ENCODE assay signal across 8 mouse cellular contexts in the genomic region with DNA sequence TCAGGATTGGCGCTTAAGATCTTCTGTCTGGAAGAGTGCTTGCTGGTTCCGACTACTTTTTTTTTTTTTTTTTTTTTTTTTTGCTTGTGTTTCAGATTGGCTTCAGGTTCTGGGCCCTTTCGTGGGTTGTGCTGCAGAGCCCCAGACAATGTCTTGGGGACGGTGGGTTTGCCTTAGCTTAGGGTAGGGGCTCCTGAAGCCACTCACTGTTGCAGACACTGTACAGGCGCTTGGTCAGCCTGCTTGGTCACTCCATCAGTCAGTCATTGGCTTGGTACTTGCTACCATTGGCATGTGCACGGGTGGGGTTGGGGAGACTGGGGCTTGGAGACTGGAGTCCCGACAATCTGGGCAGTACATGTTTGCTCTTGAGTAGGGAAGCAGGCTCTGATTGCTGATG.
A peak's percentile ranks its signal among the peaks of the same experiment; 100 is the strongest.
DNase-seq lines count a peak whose midpoint lies in the region; ATAC-seq and TF ChIP-seq lines count a peak whose summit lies in the region.

No protein-coding gene starts in this region.

- TF ChIP-seq CTCF in lung, embryonic 14.5 days (IDR thresholded peaks at IDR 0.05; ENCODE audit: low read depth): no peak
- TF ChIP-seq CTCF in olfactory bulb, adult 2 months (IDR thresholded peaks at IDR 0.05; ENCODE audit: insufficient read depth, low read depth, low read length): no peak

- H3K27ac ChIP-seq in lung, embryonic 14.5 days (ENCODE audit: low read depth): peak overlapping the region; percentile 65
- H3K27ac ChIP-seq in forebrain, embryonic 15.5 days (replicated peaks): no peak overlapping the region
- peak overlapping the region; percentile 70 for H3K27ac ChIP-seq in limb, embryonic 13.5 days
- no peak overlapping the region for H3K27ac ChIP-seq in olfactory bulb, adult 2 months (ENCODE audit: insufficient read depth, low read depth, low read length)

- TF ChIP-seq POLR2A in olfactory bulb, adult 2 months (IDR thresholded peaks at IDR 0.05; ENCODE audit: insufficient read depth, low read depth, low read length): no peak

- no peak overlapping the region for H3K9ac ChIP-seq in lung, embryonic 14.5 days
- H3K9ac ChIP-seq in forebrain, embryonic 15.5 days (replicated peaks): no peak overlapping the region
- 0 out of 2 replicates have a peak overlapping the region, but pooled peaks have one; percentile 25 for H3K9ac ChIP-seq in limb, embryonic 13.5 days

- no peaks in the 10 kb centered on the region for H3K27me3 ChIP-seq in lung, embryonic 14.5 days (ENCODE audit: insufficient read depth, low read length)
- H3K27me3 ChIP-seq in forebrain, embryonic 15.5 days: peaks cover 8% of the 10 kb centered on the region; the same call in 1 of the 2 replicates
- H3K27me3 ChIP-seq in limb, embryonic 13.5 days: no peaks in the 10 kb centered on the region

- no peaks in the 10 kb centered on the region for H3K9me3 ChIP-seq in lung, embryonic 14.5 days (ENCODE audit: low read depth, low read length)
- no peaks in the 10 kb centered on the region for H3K9me3 ChIP-seq in forebrain, embryonic 15.5 days
- H3K9me3 ChIP-seq in limb, embryonic 13.5 days: no peaks in the 10 kb centered on the region

- intact Hi-C loops in left cerebral cortex, postnatal 25 days (cut with DNase I): loop anchor here (5.0 kb wide), 2 partner anchors 81 to 89 kb away; no protein-coding TSS in a partner anchor

- ATAC-seq in lung, embryonic 14.5 days (ENCODE audit: insufficient read depth): peak; percentile 32
- ATAC-seq in forebrain, embryonic 15.5 days (replicated peaks): peak; percentile 58
- peak; percentile 30 for ATAC-seq in limb, embryonic 13.5 days (ENCODE audit: low FRiP score, low read depth)

- H3K4me1 ChIP-seq in lung, embryonic 14.5 days (ENCODE audit: insufficient read depth): peaks cover 18% of the 10 kb centered on the region
- H3K4me1 ChIP-seq in forebrain, embryonic 15.5 days: peaks cover 11% of the 10 kb centered on the region
- H3K4me1 ChIP-seq in limb, embryonic 13.5 days: peaks cover 21% of the 10 kb centered on the region
- H3K4me1 ChIP-seq in olfactory bulb, adult 2 months (ENCODE audit: control insufficient read depth, insufficient read depth, low read length): peaks cover 9% of the 10 kb centered on the region

- H3K36me3 ChIP-seq in lung, embryonic 14.5 days (ENCODE audit: insufficient read depth): no peaks in the 10 kb centered on the region
- no peaks in the 10 kb centered on the region for H3K36me3 ChIP-seq in forebrain, embryonic 15.5 days
- no peaks in the 10 kb centered on the region for H3K36me3 ChIP-seq in limb, embryonic 13.5 days

- WGBS in lung, embryonic 14.5 days: 4% methylated on average over 7 of the region's 7 CpGs
- 10% methylated on average over 7 of the region's 7 CpGs for WGBS in forebrain, embryonic 15.5 days
- WGBS in limb, embryonic 13.5 days: 6% methylated on average over 7 of the region's 7 CpGs
- 18% methylated on average over 7 of the region's 7 CpGs for WGBS in olfactory bulb, adult 2 months

- peak overlapping the region; percentile 29 for H3K4me3 ChIP-seq in lung, embryonic 14.5 days (ENCODE audit: low read depth, low read length)
- H3K4me3 ChIP-seq in forebrain, embryonic 15.5 days: peak overlapping the region; percentile 36
- peak overlapping the region; percentile 36 for H3K4me3 ChIP-seq in limb, embryonic 13.5 days
- peak overlapping the region; percentile 21 for H3K4me3 ChIP-seq in olfactory bulb, adult 2 months (ENCODE audit: insufficient read depth, low read depth, low read length)

- peak overlapping the region; percentile 77 for H3K4me2 ChIP-seq in lung, embryonic 14.5 days
- H3K4me2 ChIP-seq in forebrain, embryonic 15.5 days (replicated peaks): peak overlapping the region; percentile 54
- peak overlapping the region; percentile 75 for H3K4me2 ChIP-seq in limb, embryonic 13.5 days (replicated peaks)

- DNase-seq in lung, embryonic 14.5 days: no peak
- DNase-seq in lung, postnatal 14 days: no peak
- DNase-seq in left cerebral cortex, postnatal 25 days (ENCODE audit: low spot score in 2 of 2): no peak
- DNase-seq in layer of hippocampus, adult 9-10 months (ENCODE audit: low spot score): no peak
- DNase-seq in kidney, adult 11 months: no peak

Comparison
In these comparisons a context has a peak if more than half of its experiments do, and no peak if none do; other contexts are left out.
1. H3K27ac ChIP-seq: peak in lung, embryonic 14.5 days (single experiment) and limb, embryonic 13.5 days (single experiment); none in forebrain, embryonic 15.5 days (single experiment) and olfactory bulb, adult 2 months (single experiment).
2. Peak in every context shown above with its lines, with median percentiles within 50 percentile points of each other: ATAC-seq, H3K4me2 ChIP-seq and H3K4me3 ChIP-seq.